Mouse (Mus musculus): Measurements from ENCODE around the gene En2. TPM values are rescaled to one million over a fixed set of nuclear protein-coding genes. Genes with fewer than 3 reads are reported as not detected.

En2 gene
- total and polyA plus RNA-seq, 3 experiments = not detected

GRCm38 (mm10) chr5:28209549-28210431 is 44.3 kb downstream of the En2 start:
- Histone ChIP-seq H3K9ac (ENCODE audit: insufficient read depth, low read depth) (no peak overlapping the region), H3K9me3 (replicated peaks; ENCODE audit: low read length) (no peaks in the 10 kb centered on the region), H3K4me3 (replicated peaks in 1 of 3; ENCODE audit: low read depth in 2 of 3, low read length in 2 of 3, poor library complexity in 1 of 3) (peak overlapping the region in 2 of 3 experiments; percentile 11 to 13), H3K4me2 (ENCODE audit: insufficient read depth, low read depth, poor library complexity, severe bottlenecking) (peak overlapping the region; percentile 34; the same call in 1 of the 2 replicates), H3K4me1 (ENCODE audit: control insufficient read depth in 1 of 2, insufficient read depth in 2 of 2) (no peaks in the 10 kb centered on the region), H3K27ac (ENCODE audit: insufficient read depth, low read depth) (no peak overlapping the region), H3K36me3 (replicated peaks in 1 of 2; ENCODE audit: control insufficient read depth in 1 of 2, insufficient read depth in 1 of 2, low read length in 1 of 2) (no peaks in the 10 kb centered on the region), H3K27me3 (replicated peaks) (peaks cover 2% of the 10 kb centered on the region), H3K79me2 (replicated peaks; ENCODE audit: control insufficient read depth, extremely low read depth, insufficient read depth, poor library complexity, severe bottlenecking) (no peaks in the 10 kb centered on the region)
- dilution Hi-C loops (cut with MboI; ENCODE audit: extremely low pct_ligation_motif_present, extremely low pct_unique_long_range_greater_than_20kb, low sequenced_read_pairs) (no loop called here), in situ Hi-C loops (cut with MboI; ENCODE audit: low pct_ligation_motif_present, low pct_unique_long_range_greater_than_20kb, low sequenced_read_pairs) (no loop called here)
- TF ChIP-seq TBP (conservative IDR thresholded peaks at IDR 0.05; ENCODE audit: low read depth, low read length) = no peak
- no peak for TF ChIP-seq MEF2A (IDR thresholded peaks at IDR 0.05; ENCODE audit: borderline replicate concordance, low read depth, low read length)
- TF ChIP-seq POLR2A (IDR thresholded peaks at IDR 0.05; ENCODE audit: low read depth, low read length) = no peak
- TF ChIP-seq E2F4 (IDR thresholded peaks at IDR 0.05; ENCODE audit: insufficient replicate concordance, low read depth, low read length) = no peak
- TF ChIP-seq KAT2A (IDR thresholded peaks at IDR 0.05; ENCODE audit: insufficient replicate concordance, low read length) = no peak
- no peak for TF ChIP-seq RCOR1 (conservative IDR thresholded peaks at IDR 0.05; ENCODE audit: low read depth, low read length)
- no peak for TF ChIP-seq JUN (IDR thresholded peaks at IDR 0.05; ENCODE audit: insufficient read depth, low read depth, low read length)
- no peak for TF ChIP-seq NELFE (IDR thresholded peaks at IDR 0.05; ENCODE audit: low read depth, low read length)
- no peak for TF ChIP-seq CTCF (conservative IDR thresholded peaks at IDR 0.05 in 1 of 2, IDR thresholded peaks at IDR 0.05 in 1 of 2; ENCODE audit: low read depth in 2 of 2, low read length in 2 of 2)
- TF ChIP-seq CHD2 (IDR thresholded peaks at IDR 0.05; ENCODE audit: low read length) = no peak
- no peak for TF ChIP-seq MAFK (IDR thresholded peaks at IDR 0.05; ENCODE audit: insufficient replicate concordance, low read length)
- no peak for TF ChIP-seq ZMIZ1 (IDR thresholded peaks at IDR 0.05; ENCODE audit: low read depth, low read length)
- no peak for TF ChIP-seq MXI1 (IDR thresholded peaks at IDR 0.05; ENCODE audit: low read depth, low read length)
- DNase-seq (ENCODE audit: extremely low read depth) = peak; percentile 9

- in situ Hi-C loops (cut with MboI; ENCODE audit: low pct_ligation_motif_present, low pct_unique_long_range_greater_than_20kb, low sequenced_read_pairs) = no loop called here
These were observed 45.4 kb downstream of the En2 start for GRCm38 (mm10) chr5:28210591-28211550.

More at GRCm38 (mm10) chr5:28210591-28211550, 45.4 kb downstream of the En2 start:
- Histone ChIP-seq H3K79me2 (replicated peaks; ENCODE audit: control insufficient read depth, extremely low read depth, insufficient read depth, poor library complexity, severe bottlenecking) (no peaks in the 10 kb centered on the region), H3K4me3 (replicated peaks in 1 of 3; ENCODE audit: low read depth in 2 of 3, low read length in 2 of 3, poor library complexity in 1 of 3) (no peak overlapping the region), H3K9ac (ENCODE audit: insufficient read depth, low read depth) (no peak overlapping the region), H3K4me2 (ENCODE audit: insufficient read depth, low read depth, poor library complexity, severe bottlenecking) (no peak overlapping the region), H3K4me1 (ENCODE audit: control insufficient read depth in 1 of 2, insufficient read depth in 2 of 2) (no peaks in the 10 kb centered on the region), H3K9me3 (replicated peaks; ENCODE audit: low read length) (no peaks in the 10 kb centered on the region), H3K27me3 (replicated peaks) (peaks cover 2% of the 10 kb centered on the region), H3K36me3 (replicated peaks in 1 of 2; ENCODE audit: control insufficient read depth in 1 of 2, insufficient read depth in 1 of 2, low read length in 1 of 2) (no peaks in the 10 kb centered on the region), H3K27ac (ENCODE audit: insufficient read depth, low read depth) (no peak overlapping the region)
- dilution Hi-C loops (cut with MboI; ENCODE audit: extremely low pct_ligation_motif_present, extremely low pct_unique_long_range_greater_than_20kb, low sequenced_read_pairs) = no loop called here
- DNase-seq (ENCODE audit: extremely low read depth) = no peak
- TF ChIP-seq JUN (IDR thresholded peaks at IDR 0.05; ENCODE audit: insufficient read depth, low read depth, low read length) (no peak), MAZ (IDR thresholded peaks at IDR 0.05; ENCODE audit: low read depth, low read length) (no peak), MYC (IDR thresholded peaks at IDR 0.05; ENCODE audit: low read depth, low read length) (no peak), CTCF (conservative IDR thresholded peaks at IDR 0.05 in 1 of 2, IDR thresholded peaks at IDR 0.05 in 1 of 2; ENCODE audit: low read depth in 2 of 2, low read length in 2 of 2) (no peak), USF2 (conservative IDR thresholded peaks at IDR 0.05; ENCODE audit: low read depth, low read length) (no peak), IRF4 (IDR thresholded peaks at IDR 0.05; ENCODE audit: low read depth, low read length) (no peak), ZMIZ1 (IDR thresholded peaks at IDR 0.05; ENCODE audit: low read depth, low read length) (no peak), EP300 (IDR thresholded peaks at IDR 0.05; ENCODE audit: low read length) (no peak), TBP (conservative IDR thresholded peaks at IDR 0.05; ENCODE audit: low read depth, low read length) (no peak), ZNF384 (IDR thresholded peaks at IDR 0.05; ENCODE audit: low read depth, low read length) (no peak), SMC3 (IDR thresholded peaks at IDR 0.05; ENCODE audit: low read depth, low read length) (no peak), ELF1 (IDR thresholded peaks at IDR 0.05; ENCODE audit: low read depth, low read length) (no peak), RAD21 (IDR thresholded peaks at IDR 0.05; ENCODE audit: low read depth, low read length) (no peak), GABPA (IDR thresholded peaks at IDR 0.05; ENCODE audit: insufficient replicate concordance, low read depth, low read length) (no peak), ZKSCAN1 (IDR thresholded peaks at IDR 0.05; ENCODE audit: borderline replicate concordance, low read depth, low read length) (no peak), USF1 (IDR thresholded peaks at IDR 0.05; ENCODE audit: low read depth, low read length) (no peak), MAX (IDR thresholded peaks at IDR 0.05; ENCODE audit: low read length) (no peak), CHD1 (IDR thresholded peaks at IDR 0.05; ENCODE audit: low read depth, low read length) (no peak)

Data from CH12.LX (cell line).